Mouse (Mus musculus): ENCODE measurements around the gene Rlf.

GRCm38 (mm10) chr4:121196995-121197394 is 17.9 kb downstream of the Rlf start:
- TF ChIP-seq MAFK (IDR thresholded peaks at IDR 0.05; ENCODE audit: insufficient read depth, low read depth, low read length) (no peak), CHD2 (IDR thresholded peaks at IDR 0.05; ENCODE audit: low read depth, low read length) (no peak), HCFC1 (IDR thresholded peaks at IDR 0.05; ENCODE audit: borderline replicate concordance, insufficient read depth, low read length) (no peak)

All from ES-E14 (cell line).